Mouse (Mus musculus): ENCODE measurements around the gene S1pr4. TPM values are rescaled to one million over a fixed set of nuclear protein-coding genes. Genes with fewer than 3 reads are reported as not detected.
A peak's percentile ranks its signal among the peaks of the same experiment; 100 is the strongest.

Gene S1pr4
- polyA plus RNA-seq, 1 experiment from 2014 or later: 0.49 TPM

- Histone ChIP-seq H3K27ac (0 out of 2 replicates have a peak overlapping the region, but pooled peaks have one; percentile 75), H3K36me3 (replicated peaks) (peaks cover 46% of the 10 kb centered on the region), H3K4me1 (peaks cover 28% of the 10 kb centered on the region), H3K9me3 (no peaks in the 10 kb centered on the region), H3K27me3 (peaks cover 19% of the 10 kb centered on the region), H3K9ac (no peak overlapping the region), H3K4me2 (no peak overlapping the region), H3K4me3 (replicated peaks) (no peak overlapping the region)
- no peak for ATAC-seq (ENCODE audit: low FRiP score)
- 78% methylated on average over 7 of the region's 7 CpGs for WGBS
These were observed 14.4 kb downstream of the S1pr4 start for GRCm38 (mm10) chr10:81485479-81486018.

- Histone ChIP-seq H3K4me2 (no peak overlapping the region), H3K4me3 (replicated peaks) (no peak overlapping the region), H3K9ac (no peak overlapping the region), H3K9me3 (no peaks in the 10 kb centered on the region), H3K36me3 (replicated peaks) (peaks cover 41% of the 10 kb centered on the region), H3K4me1 (peaks cover 33% of the 10 kb centered on the region), H3K27me3 (peaks cover 22% of the 10 kb centered on the region), H3K27ac (peak overlapping the region; percentile 75)
- ATAC-seq (ENCODE audit: low FRiP score): no peak
- 31% methylated on average over 2 of the region's 2 CpGs for WGBS
These were observed 14.9 kb downstream of the S1pr4 start for GRCm38 (mm10) chr10:81485060-81485449.

- peaks cover 36% of the 10 kb centered on the region for H3K36me3 ChIP-seq (replicated peaks)
- no peak overlapping the region for H3K4me3 ChIP-seq (replicated peaks)
- no peak overlapping the region for H3K4me2 ChIP-seq
- H3K4me1 ChIP-seq: peaks cover 38% of the 10 kb centered on the region
- peaks cover 25% of the 10 kb centered on the region for H3K27me3 ChIP-seq
- peak overlapping the region; percentile 75 for H3K27ac ChIP-seq
- 62% methylated on average over 6 of the region's 6 CpGs for WGBS
- no peaks in the 10 kb centered on the region for H3K9me3 ChIP-seq
- H3K9ac ChIP-seq: no peak overlapping the region
- ATAC-seq (ENCODE audit: low FRiP score): peak; percentile 19; the same call in 1 of the 2 replicates
These were observed 15.4 kb downstream of the S1pr4 start for GRCm38 (mm10) chr10:81484441-81485059.

DNA sequence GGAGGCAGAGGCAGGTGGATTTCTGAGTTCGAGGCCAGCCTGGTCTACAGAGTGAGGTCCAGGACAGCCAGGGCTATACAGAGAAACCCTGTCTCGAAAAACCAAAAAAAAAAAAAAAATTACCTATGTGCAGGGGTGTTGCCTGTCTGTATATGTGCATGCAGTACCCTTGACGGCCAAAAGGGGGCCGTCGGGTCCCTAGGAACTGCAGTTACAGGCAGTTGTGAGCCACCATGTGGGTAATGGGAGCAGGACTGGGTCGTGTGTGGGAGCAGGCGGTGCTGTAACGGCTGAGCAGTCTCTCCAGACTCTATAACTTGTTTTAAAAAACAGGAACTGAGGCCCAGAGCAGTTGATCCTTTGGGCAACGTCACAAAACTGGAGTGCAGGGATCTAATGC is 15.9 kb downstream of the S1pr4 start:
- H3K9me3 ChIP-seq: no peaks in the 10 kb centered on the region
- peak overlapping the region; percentile 75 for H3K27ac ChIP-seq
- H3K27me3 ChIP-seq: peaks cover 25% of the 10 kb centered on the region
- 18% methylated on average over 9 of the region's 9 CpGs for WGBS
- peaks cover 31% of the 10 kb centered on the region for H3K36me3 ChIP-seq (replicated peaks)
- H3K4me3 ChIP-seq (replicated peaks): no peak overlapping the region
- no peak overlapping the region for H3K4me2 ChIP-seq
- peaks cover 38% of the 10 kb centered on the region for H3K4me1 ChIP-seq
- no peak overlapping the region for H3K9ac ChIP-seq
- ATAC-seq (ENCODE audit: low FRiP score): no peak

- Histone ChIP-seq H3K4me1 (peaks cover 42% of the 10 kb centered on the region), H3K4me3 (replicated peaks) (peak within 1 kb of the TSS; percentile 62), H3K9me3 (no peaks in the 10 kb centered on the region), H3K9ac (peak within 1 kb of the TSS; percentile 79), H3K27ac (peak within 1 kb of the TSS; percentile 70), H3K4me2 (peak within 1 kb of the TSS; percentile 65), H3K27me3 (peaks cover 38% of the 10 kb centered on the region), H3K36me3 (replicated peaks) (peaks cover 16% of the 10 kb centered on the region)
- 0% methylated on average over 36 of the region's 36 CpGs for WGBS
- ATAC-seq (ENCODE audit: low FRiP score): peak; percentile 65
These were observed 17.4 kb downstream of the S1pr4 start, which contains the start of gene Celf5 for GRCm38 (mm10) chr10:81482533-81482889. Gene Celf5 (minus strand): TSS chr10:81482709.

DNA sequence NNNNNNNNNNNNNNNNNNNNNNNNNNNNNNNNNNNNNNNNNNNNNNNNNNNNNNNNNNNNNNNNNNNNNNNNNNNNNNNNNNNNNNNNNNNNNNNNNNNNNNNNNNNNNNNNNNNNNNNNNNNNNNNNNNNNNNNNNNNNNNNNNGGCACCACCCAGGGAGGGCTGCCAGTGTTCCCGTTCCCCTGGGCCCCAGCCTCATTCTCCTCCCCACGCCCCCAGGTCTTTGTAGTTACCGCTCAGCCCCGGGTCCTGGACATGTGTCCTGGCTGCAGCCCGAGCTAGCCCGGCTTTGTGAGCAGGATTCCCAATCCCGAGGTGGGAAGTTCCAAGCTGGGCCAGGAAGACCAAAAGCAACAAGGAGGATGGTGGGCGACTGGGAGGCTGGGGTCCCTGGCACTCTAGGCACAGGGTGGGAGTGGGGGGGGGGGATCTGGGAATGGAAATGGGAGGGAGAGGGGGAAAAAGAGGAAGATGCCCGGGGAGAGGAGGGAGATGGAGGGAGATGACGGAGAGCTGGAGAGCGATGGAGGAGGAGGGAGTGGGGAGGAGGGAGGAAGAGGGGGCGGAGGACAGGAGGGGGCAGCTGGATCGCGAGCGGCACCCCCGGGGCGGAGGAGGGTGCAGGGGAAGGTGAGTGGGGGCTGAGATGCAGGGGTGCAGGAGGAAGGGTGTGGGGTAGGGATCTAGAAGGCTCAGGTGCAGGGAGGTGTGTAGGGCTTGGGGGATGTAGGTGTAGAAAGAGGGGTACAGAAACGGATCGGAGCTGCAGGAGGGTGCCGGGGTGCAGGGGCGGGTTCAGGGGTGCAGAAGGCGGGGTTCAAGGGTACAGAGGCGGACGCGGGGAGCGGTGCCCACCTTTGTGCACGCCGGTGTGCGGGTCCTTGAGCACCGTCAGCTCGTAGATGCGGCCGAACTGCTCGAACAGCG is 18.1 kb downstream of the S1pr4 start:
- no peaks in the 10 kb centered on the region for H3K9me3 ChIP-seq
- peak; percentile 12 for ATAC-seq (ENCODE audit: low FRiP score)
- H3K36me3 ChIP-seq (replicated peaks): peaks cover 10% of the 10 kb centered on the region
- H3K9ac ChIP-seq: peak overlapping the region; percentile 79
- H3K4me3 ChIP-seq (replicated peaks): peak overlapping the region; percentile 62
- 2% methylated on average over 32 of the region's 35 CpGs for WGBS
- H3K4me1 ChIP-seq: peaks cover 49% of the 10 kb centered on the region
- peak overlapping the region; percentile 65 for H3K4me2 ChIP-seq
- peak overlapping the region; percentile 70 for H3K27ac ChIP-seq
- H3K27me3 ChIP-seq: peaks cover 44% of the 10 kb centered on the region

GRCm38 (mm10) chr10:81474461-81474860 is 25.5 kb downstream of the S1pr4 start:
- Histone ChIP-seq H3K4me1 (peaks cover 54% of the 10 kb centered on the region), H3K36me3 (replicated peaks) (0 out of 2 replicates have a peak, but pooled peaks cover 3% of the 10 kb centered on the region), H3K9me3 (no peaks in the 10 kb centered on the region), H3K27ac (0 out of 2 replicates have a peak overlapping the region, but pooled peaks have one; percentile 90), H3K4me2 (peak overlapping the region; percentile 6; the same call in 1 of the 2 replicates), H3K4me3 (replicated peaks) (no peak overlapping the region), H3K27me3 (peaks cover 46% of the 10 kb centered on the region), H3K9ac (no peak overlapping the region)
- ATAC-seq (ENCODE audit: low FRiP score): no peak
- WGBS: 88% methylated on average over 10 of the region's 10 CpGs

DNA sequence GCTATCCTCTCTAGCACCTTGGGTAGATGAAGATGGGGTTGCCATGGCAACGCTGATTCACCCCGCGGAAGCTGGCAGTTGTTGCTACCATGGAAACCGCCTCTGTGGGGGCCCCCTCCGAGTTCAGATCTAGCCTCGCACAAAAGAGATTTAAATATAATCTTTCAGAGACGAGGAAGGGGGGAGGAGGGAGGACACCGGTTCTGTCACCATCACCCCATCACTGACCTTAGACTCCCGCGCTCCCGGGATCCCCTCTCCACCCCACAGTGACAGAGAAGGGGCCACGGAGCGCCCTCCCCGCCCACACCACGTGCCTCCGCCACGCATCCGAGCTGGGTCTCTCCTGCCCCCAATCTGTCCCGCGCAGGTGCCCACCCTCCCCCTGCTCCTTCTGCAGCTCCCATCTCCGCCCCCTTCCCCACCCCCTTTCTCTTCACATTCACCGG is 26.9 kb downstream of the S1pr4 start:
- ATAC-seq (ENCODE audit: low FRiP score): peak; percentile 85
- under 1% methylated on average over 22 of the region's 22 CpGs for WGBS
- peaks cover 54% of the 10 kb centered on the region for H3K4me1 ChIP-seq

DNA sequence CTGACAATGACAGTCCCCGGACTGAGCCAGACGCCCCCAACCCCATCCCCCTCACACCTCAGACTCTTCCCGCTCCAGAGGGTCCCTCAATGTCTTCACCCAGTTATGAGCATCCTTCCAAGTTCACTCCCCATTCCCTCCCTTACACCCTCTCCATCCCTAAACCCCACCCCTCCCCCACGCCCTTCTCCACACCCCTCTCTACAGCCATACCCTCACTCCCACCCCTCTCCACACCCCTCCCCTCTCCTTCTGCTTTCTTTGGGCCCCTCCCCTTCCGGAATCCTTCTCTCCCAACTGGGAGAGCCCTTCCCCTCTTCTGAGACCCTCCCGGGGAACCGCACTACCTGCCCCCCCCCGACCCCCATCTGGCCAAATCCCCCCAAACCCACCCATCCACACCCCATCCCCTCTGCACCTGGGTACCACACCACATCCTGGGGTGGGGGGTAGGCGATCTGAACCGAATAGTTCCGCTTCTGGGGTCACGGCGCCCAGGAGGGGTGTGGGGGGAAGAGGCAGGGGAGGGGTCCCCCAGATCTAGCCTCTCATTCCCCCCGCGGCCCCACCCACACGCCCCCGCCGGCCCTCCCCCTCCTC is 27.4 kb downstream of the S1pr4 start:
- WGBS: 3% methylated on average over 18 of the region's 18 CpGs
- peak overlapping the region; percentile 86 for H3K4me2 ChIP-seq
- peaks cover 33% of the 10 kb centered on the region for H3K27me3 ChIP-seq
- H3K4me3 ChIP-seq (replicated peaks): peak overlapping the region; percentile 46
- H3K9me3 ChIP-seq: no peaks in the 10 kb centered on the region
- peaks cover 13% of the 10 kb centered on the region for H3K36me3 ChIP-seq (replicated peaks)
- peak overlapping the region; percentile 90 for H3K27ac ChIP-seq
- peak; percentile 69 for ATAC-seq (ENCODE audit: low FRiP score)
- peaks cover 49% of the 10 kb centered on the region for H3K4me1 ChIP-seq
- H3K9ac ChIP-seq: peak overlapping the region; percentile 66

More for the DNA sequence above, 26.9 kb downstream of the S1pr4 start:
- peaks cover 7% of the 10 kb centered on the region; the same call in 1 of the 2 replicates for H3K36me3 ChIP-seq (replicated peaks)
- H3K27ac ChIP-seq: peak overlapping the region; percentile 90
- peaks cover 36% of the 10 kb centered on the region for H3K27me3 ChIP-seq
- H3K4me3 ChIP-seq (replicated peaks): peak overlapping the region; percentile 46
- H3K4me2 ChIP-seq: peak overlapping the region; percentile 86
- H3K9me3 ChIP-seq: no peaks in the 10 kb centered on the region
- H3K9ac ChIP-seq: peak overlapping the region; percentile 66

- WGBS: 65% methylated on average over 18 of the region's 18 CpGs
- peaks cover 43% of the 10 kb centered on the region for H3K4me1 ChIP-seq
- peaks cover 25% of the 10 kb centered on the region for H3K36me3 ChIP-seq (replicated peaks)
- H3K9ac ChIP-seq: no peak overlapping the region
- no peaks in the 10 kb centered on the region for H3K9me3 ChIP-seq
- 0 out of 2 replicates have a peak overlapping the region, but pooled peaks have one; percentile 4 for H3K4me3 ChIP-seq (replicated peaks)
- no peak for ATAC-seq (ENCODE audit: low FRiP score)
- H3K27ac ChIP-seq: no peak overlapping the region
- H3K4me2 ChIP-seq: no peak overlapping the region
- H3K27me3 ChIP-seq: peaks cover 35% of the 10 kb centered on the region
These were observed 29.5 kb downstream of the S1pr4 start for GRCm38 (mm10) chr10:81470454-81470853.

DNA sequence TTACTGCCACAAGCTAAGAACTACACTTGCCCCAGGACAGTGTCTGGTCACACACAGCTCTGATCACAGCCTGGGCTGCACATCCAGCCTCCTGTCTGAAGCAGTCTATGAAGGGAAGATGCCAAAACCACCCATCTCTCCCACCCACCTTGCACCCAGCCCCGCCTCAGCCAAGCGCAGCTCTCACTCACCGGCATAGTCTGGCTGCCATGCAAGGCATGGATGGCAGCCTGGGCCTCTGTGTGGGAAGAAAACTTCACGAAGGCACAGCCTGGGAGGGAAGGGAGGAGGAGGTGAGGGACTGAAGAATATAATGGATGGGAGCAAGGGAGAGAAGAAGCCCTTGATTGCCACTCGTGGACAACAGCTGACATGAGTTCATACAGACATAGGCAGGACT is 30.7 kb downstream of the S1pr4 start:
- ATAC-seq (ENCODE audit: low FRiP score): no peak
- peaks cover 25% of the 10 kb centered on the region for H3K36me3 ChIP-seq (replicated peaks)
- 82% methylated on average over 5 of the region's 5 CpGs for WGBS
- no peak overlapping the region for H3K27ac ChIP-seq
- H3K9ac ChIP-seq: no peak overlapping the region
- peaks cover 40% of the 10 kb centered on the region for H3K27me3 ChIP-seq
- no peak overlapping the region for H3K4me3 ChIP-seq (replicated peaks)
- H3K4me1 ChIP-seq: peaks cover 50% of the 10 kb centered on the region
- no peaks in the 10 kb centered on the region for H3K9me3 ChIP-seq
- H3K4me2 ChIP-seq: no peak overlapping the region

All from forebrain, embryonic 12.5 days (tissue).